Mouse (Mus musculus) liver, adult (tissue): Measurements from ENCODE around the gene Cfap46.

ENCODE experiments used
- GATA4 ChIP-seq: IDR thresholded peaks from 2 replicates; pipeline ENCODE4 v1.6.1; 2014; ENCODE audit warnings: mild to moderate bottlenecking, low read length; ENCODE audit not compliant: insufficient replicate concordance

Cfap46 gene

GRCm38 (mm10) chr7:139595311-139595710 is 88.3 kb downstream of the Cfap46 start:
- TF ChIP-seq GATA4, result no peak

- no peak for TF ChIP-seq GATA4
Measured at GRCm38 (mm10) chr7:139591311-139591710, 92.3 kb downstream of the Cfap46 start.

- no peak for TF ChIP-seq GATA4
Measured at GRCm38 (mm10) chr7:139590302-139590701, 93.3 kb downstream of the Cfap46 start.

GRCm38 (mm10) chr7:139587919-139588318 is 95.7 kb downstream of the Cfap46 start:
- no peak for TF ChIP-seq GATA4

- no peak for TF ChIP-seq GATA4
Measured at GRCm38 (mm10) chr7:139585183-139585821, 98.3 kb downstream of the Cfap46 start.

- TF ChIP-seq GATA4, result no peak
Measured at GRCm38 (mm10) chr7:139584221-139585175, 99.1 kb downstream of the Cfap46 start.

DNA sequence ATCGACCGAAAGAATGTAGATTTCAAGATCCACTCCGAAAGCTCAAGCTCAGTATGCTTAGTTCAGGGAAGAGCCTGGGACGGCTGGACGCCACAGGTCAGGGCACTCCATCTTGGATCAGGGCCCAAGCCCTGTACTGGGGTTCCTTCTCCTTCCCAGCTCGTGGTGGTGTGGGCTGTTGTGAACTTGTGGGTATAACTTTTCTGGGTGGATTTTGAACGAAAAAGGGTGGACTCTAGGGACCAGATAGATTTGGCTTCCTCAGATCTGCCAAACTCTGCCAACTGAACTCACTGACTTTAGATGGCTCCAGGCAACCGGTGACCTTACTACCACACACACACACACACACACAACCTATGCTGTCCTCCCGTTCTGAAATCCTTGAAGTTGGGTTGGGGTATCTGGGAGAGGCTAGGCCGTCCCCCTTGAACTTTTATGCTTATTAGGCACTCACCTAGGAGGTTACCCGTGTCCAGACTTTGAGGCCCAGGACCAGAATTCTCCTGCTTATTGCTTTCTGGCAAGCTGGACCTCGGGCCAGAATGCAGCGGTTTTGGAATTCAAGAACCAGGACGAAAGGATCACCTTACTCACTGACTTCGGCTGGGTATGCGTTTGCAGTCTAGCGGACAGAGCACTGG is 100.4 kb downstream of the Cfap46 start:
- no peak for TF ChIP-seq GATA4

DNA sequence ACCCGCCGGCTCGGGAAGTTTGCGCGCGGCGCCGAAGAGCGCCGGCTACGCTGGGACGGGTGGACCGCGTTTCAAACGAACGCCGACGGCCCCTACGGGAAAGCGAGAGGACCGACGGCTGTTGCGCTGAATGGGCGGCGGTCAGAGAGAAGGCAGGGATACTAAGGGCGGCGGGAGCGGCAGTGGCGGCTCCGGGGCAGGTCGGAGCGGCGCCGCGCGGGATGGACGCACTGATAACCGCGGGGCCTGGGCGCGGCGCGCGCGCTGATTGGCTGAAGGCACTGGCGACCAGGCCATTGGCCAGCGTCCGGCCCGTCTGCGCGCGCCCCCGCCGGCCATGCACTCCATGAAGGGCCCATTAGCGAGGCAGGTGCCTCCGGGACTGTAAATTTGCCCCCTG is 101.0 kb downstream of the Cfap46 start, which contains the start of gene Nkx6-2:
Nkx6-2 (minus strand) TSS at position 203 of the 400 bp plus-strand sequence.
- TF ChIP-seq GATA4, result no peak; the same call in 1 of the 2 replicates

- no peak for TF ChIP-seq GATA4
Measured at GRCm38 (mm10) chr7:139581801-139582571, 101.6 kb downstream of the Cfap46 start.

- TF ChIP-seq GATA4, result no peak
Measured at GRCm38 (mm10) chr7:139580851-139581775, 102.5 kb downstream of the Cfap46 start.

DNA sequence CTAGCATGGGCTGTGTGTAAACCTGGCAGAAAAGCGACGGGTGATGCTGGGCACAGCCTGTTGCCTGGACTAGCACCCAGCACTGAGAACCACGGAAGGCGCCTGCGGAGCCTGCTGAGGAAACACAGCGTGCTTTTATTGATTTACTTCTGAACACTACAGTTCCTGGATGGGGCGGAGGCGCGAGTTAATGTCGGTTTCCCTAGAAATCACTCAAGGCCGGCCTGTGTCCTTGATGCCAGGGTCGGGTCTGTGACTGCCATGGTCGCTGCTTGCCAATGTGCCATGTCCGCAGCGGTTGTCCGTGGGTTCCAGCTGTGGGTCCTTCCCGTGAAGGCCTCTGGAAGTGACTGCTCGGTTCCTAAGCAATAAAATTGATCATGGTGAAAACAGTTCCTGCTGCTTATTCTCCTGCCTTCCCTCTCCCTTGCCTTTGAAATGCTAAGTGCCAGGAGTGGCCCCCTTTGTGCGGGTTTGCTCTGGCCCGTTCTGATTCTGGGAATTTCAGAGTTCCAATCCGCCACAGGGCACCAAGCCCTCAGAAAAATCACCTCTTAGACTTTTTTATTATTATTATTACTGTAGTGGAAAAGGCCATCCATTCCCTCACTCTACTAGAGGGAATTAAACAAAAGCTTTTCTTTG is 104.2 kb downstream of the Cfap46 start:
- no peak for TF ChIP-seq GATA4

DNA sequence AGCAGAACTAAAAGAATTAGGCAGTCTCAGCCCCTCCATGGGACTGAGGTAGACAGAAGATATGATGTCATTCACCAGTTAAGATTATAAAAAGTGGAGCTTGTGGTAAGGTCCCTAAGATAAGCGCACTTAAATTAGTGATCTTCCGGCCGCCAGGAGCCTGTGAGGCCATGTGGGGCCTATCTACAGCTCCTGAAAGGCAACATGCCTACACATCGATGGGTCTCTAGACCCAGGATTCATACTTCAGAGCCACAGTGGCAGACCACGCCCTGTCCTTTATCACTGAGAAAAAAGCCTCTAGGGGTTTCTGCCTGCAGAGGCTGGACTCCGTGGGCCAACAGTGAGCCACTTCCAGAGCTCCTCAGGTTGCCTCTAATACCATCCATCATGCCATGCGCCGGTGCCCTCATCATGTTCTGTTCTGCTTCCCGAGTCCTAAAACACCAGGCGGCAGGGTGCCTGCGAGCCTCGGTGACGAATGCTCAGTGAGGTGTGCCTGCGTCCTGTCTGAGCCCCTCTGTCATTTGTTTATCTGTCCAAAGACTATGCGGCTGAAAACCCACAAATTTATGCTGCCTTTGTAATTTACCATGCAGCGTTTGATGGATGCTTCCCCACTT is 107.4 kb downstream of the Cfap46 start:
- no peak for TF ChIP-seq GATA4

DNA sequence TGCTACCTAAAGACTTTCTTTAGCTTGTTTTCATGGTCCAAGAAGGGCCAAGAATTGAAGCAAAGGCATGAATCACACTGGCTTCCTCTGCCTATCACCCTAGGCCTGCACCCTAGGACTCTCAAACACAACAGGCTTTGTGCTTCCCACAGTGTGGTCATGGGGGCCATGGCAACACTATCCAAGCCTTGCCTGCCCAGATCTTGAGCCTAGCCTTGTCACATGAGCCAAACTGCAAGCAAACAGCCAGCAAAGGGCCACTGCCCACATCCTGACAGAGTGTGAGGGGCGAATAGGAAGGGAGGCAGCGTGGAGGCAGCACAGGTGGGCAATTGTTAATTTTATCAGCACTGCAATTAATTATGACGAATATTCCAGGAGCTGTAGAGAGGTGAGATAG is 111.0 kb downstream of the Cfap46 start:
- no peak for TF ChIP-seq GATA4
